Mouse (Mus musculus): ENCODE results near the gene Zcchc14. TPM values are rescaled to one million over a fixed set of nuclear protein-coding genes. Genes with fewer than 3 reads are reported as not detected.
A peak's percentile ranks its signal among the peaks of the same experiment; 100 is the strongest.

The Zcchc14 gene
- polyA plus RNA-seq, 1 experiment, result 64.8 TPM

- peaks cover 19% of the 10 kb centered on the region for H3K4me1 ChIP-seq (ENCODE audit: control insufficient read depth, insufficient read depth, low read length)
- no peak overlapping the region for H3K27ac ChIP-seq (ENCODE audit: insufficient read depth, low read length)
- TF ChIP-seq CTCF (IDR thresholded peaks at IDR 0.05; ENCODE audit: borderline replicate concordance, insufficient read depth, low read length) (no peak), POLR2A (IDR thresholded peaks at IDR 0.05; ENCODE audit: low read depth, low read length) (no peak)
- no peak overlapping the region for H3K4me3 ChIP-seq (ENCODE audit: insufficient read depth, low read length)
Measured at GRCm38 (mm10) chr8:121636180-121636579, 16.5 kb downstream of the Zcchc14 start.

- TF ChIP-seq CTCF (IDR thresholded peaks at IDR 0.05; ENCODE audit: borderline replicate concordance, insufficient read depth, low read length), result no peak
- TF ChIP-seq POLR2A (IDR thresholded peaks at IDR 0.05; ENCODE audit: low read depth, low read length), result no peak
Measured at GRCm38 (mm10) chr8:121635534-121635933, 17.2 kb downstream of the Zcchc14 start.

GRCm38 (mm10) chr8:121632401-121632800 lies 20.3 kb downstream of the Zcchc14 start:
- TF ChIP-seq CTCF (IDR thresholded peaks at IDR 0.05; ENCODE audit: borderline replicate concordance, insufficient read depth, low read length) (no peak), POLR2A (IDR thresholded peaks at IDR 0.05; ENCODE audit: low read depth, low read length) (no peak)
- Histone ChIP-seq H3K27ac (ENCODE audit: insufficient read depth, low read length) (peak overlapping the region; percentile 37), H3K4me3 (ENCODE audit: insufficient read depth, low read length) (no peak overlapping the region), H3K4me1 (ENCODE audit: control insufficient read depth, insufficient read depth, low read length) (peaks cover 19% of the 10 kb centered on the region)

More at GRCm38 (mm10) chr8:121635534-121635933, 17.2 kb downstream of the Zcchc14 start:
- H3K27ac ChIP-seq (ENCODE audit: insufficient read depth, low read length), result no peak overlapping the region
- H3K4me3 ChIP-seq (ENCODE audit: insufficient read depth, low read length), result no peak overlapping the region
- peaks cover 24% of the 10 kb centered on the region for H3K4me1 ChIP-seq (ENCODE audit: control insufficient read depth, insufficient read depth, low read length)

GRCm38 (mm10) chr8:121631645-121632071 lies 21.0 kb downstream of the Zcchc14 start:
- Histone ChIP-seq H3K4me3 (ENCODE audit: insufficient read depth, low read length) (no peak overlapping the region), H3K27ac (ENCODE audit: insufficient read depth, low read length) (peak overlapping the region; percentile 73), H3K4me1 (ENCODE audit: control insufficient read depth, insufficient read depth, low read length) (peaks cover 19% of the 10 kb centered on the region)
- TF ChIP-seq CTCF (IDR thresholded peaks at IDR 0.05; ENCODE audit: borderline replicate concordance, insufficient read depth, low read length) (no peak), POLR2A (IDR thresholded peaks at IDR 0.05; ENCODE audit: low read depth, low read length) (no peak)

GRCm38 (mm10) chr8:121628681-121629080 lies 24.0 kb downstream of the Zcchc14 start:
- TF ChIP-seq POLR2A (IDR thresholded peaks at IDR 0.05; ENCODE audit: low read depth, low read length), result no peak
- TF ChIP-seq CTCF (IDR thresholded peaks at IDR 0.05; ENCODE audit: borderline replicate concordance, insufficient read depth, low read length), result no peak
- Histone ChIP-seq H3K4me1 (ENCODE audit: control insufficient read depth, insufficient read depth, low read length) (peaks cover 19% of the 10 kb centered on the region), H3K4me3 (ENCODE audit: insufficient read depth, low read length) (no peak overlapping the region), H3K27ac (ENCODE audit: insufficient read depth, low read length) (peak overlapping the region; percentile 56)

GRCm38 (mm10) chr8:121623043-121623442 lies 29.7 kb downstream of the Zcchc14 start:
- no peak overlapping the region for H3K27ac ChIP-seq (ENCODE audit: insufficient read depth, low read length)
- TF ChIP-seq CTCF (IDR thresholded peaks at IDR 0.05; ENCODE audit: borderline replicate concordance, insufficient read depth, low read length) (no peak), POLR2A (IDR thresholded peaks at IDR 0.05; ENCODE audit: low read depth, low read length) (no peak)
- H3K4me1 ChIP-seq (ENCODE audit: control insufficient read depth, insufficient read depth, low read length), result peaks cover 5% of the 10 kb centered on the region; the same call in 1 of the 2 replicates
- H3K4me3 ChIP-seq (ENCODE audit: insufficient read depth, low read length), result no peak overlapping the region

GRCm38 (mm10) chr8:121621879-121622278 lies 30.8 kb downstream of the Zcchc14 start:
- Histone ChIP-seq H3K27ac (ENCODE audit: insufficient read depth, low read length) (no peak overlapping the region), H3K4me3 (ENCODE audit: insufficient read depth, low read length) (no peak overlapping the region), H3K4me1 (ENCODE audit: control insufficient read depth, insufficient read depth, low read length) (peaks cover 5% of the 10 kb centered on the region; the same call in 1 of the 2 replicates)
- TF ChIP-seq CTCF (IDR thresholded peaks at IDR 0.05; ENCODE audit: borderline replicate concordance, insufficient read depth, low read length) (no peak), POLR2A (IDR thresholded peaks at IDR 0.05; ENCODE audit: low read depth, low read length) (no peak)

- Histone ChIP-seq H3K27ac (ENCODE audit: insufficient read depth, low read length) (no peak overlapping the region), H3K4me1 (ENCODE audit: control insufficient read depth, insufficient read depth, low read length) (peaks cover 5% of the 10 kb centered on the region; the same call in 1 of the 2 replicates), H3K4me3 (ENCODE audit: insufficient read depth, low read length) (no peak overlapping the region)
- no peak for TF ChIP-seq POLR2A (IDR thresholded peaks at IDR 0.05; ENCODE audit: low read depth, low read length)
- no peak for TF ChIP-seq CTCF (IDR thresholded peaks at IDR 0.05; ENCODE audit: borderline replicate concordance, insufficient read depth, low read length)
Measured at GRCm38 (mm10) chr8:121620801-121621516, 31.7 kb downstream of the Zcchc14 start.

- H3K4me3 ChIP-seq (ENCODE audit: insufficient read depth, low read length), result no peak overlapping the region
- no peak overlapping the region for H3K27ac ChIP-seq (ENCODE audit: insufficient read depth, low read length)
- peaks cover 5% of the 10 kb centered on the region; the same call in 1 of the 2 replicates for H3K4me1 ChIP-seq (ENCODE audit: control insufficient read depth, insufficient read depth, low read length)
- TF ChIP-seq POLR2A (IDR thresholded peaks at IDR 0.05; ENCODE audit: low read depth, low read length), result no peak
- no peak for TF ChIP-seq CTCF (IDR thresholded peaks at IDR 0.05; ENCODE audit: borderline replicate concordance, insufficient read depth, low read length)
Measured at GRCm38 (mm10) chr8:121619401-121619995, 33.2 kb downstream of the Zcchc14 start.

- Histone ChIP-seq H3K27ac (ENCODE audit: insufficient read depth, low read length) (no peak overlapping the region), H3K4me1 (ENCODE audit: control insufficient read depth, insufficient read depth, low read length) (0 out of 2 replicates have a peak, but pooled peaks cover 1% of the 10 kb centered on the region), H3K4me3 (ENCODE audit: insufficient read depth, low read length) (no peak overlapping the region)
- TF ChIP-seq POLR2A (IDR thresholded peaks at IDR 0.05; ENCODE audit: low read depth, low read length), result no peak
- no peak for TF ChIP-seq CTCF (IDR thresholded peaks at IDR 0.05; ENCODE audit: borderline replicate concordance, insufficient read depth, low read length)
Measured at GRCm38 (mm10) chr8:121613419-121613818, 39.3 kb downstream of the Zcchc14 start.
